Mouse (Mus musculus) midbrain, embryonic 14.5 days (tissue): ENCODE data around the gene Smim14. TPM values are rescaled to one million over a fixed set of nuclear protein-coding genes. Genes with fewer than 3 reads are reported as not detected.

Experiments used
- polyA plus RNA-seq: library from polyadenylated mRNA; unstranded; fragments of >200 nt; fragmentation: Nextera tagmentation; extraction: Ambion mirVana; gene quantifications from 2 replicates; pipeline ENCODE4 v1.2.1, GENCODE M21; 2014

Smim14 gene
- polyA plus RNA-seq, 1 experiment from 2014 or later, result 196 TPM

Other genes starting within 250 kb of the Smim14 start
- gene Rfc1, start 201.5 kb downstream of the Smim14 start, polyA plus RNA-seq, result 23.3 and 34.8 TPM in 2 replicates
- gene Klb, start 188.9 kb downstream of the Smim14 start, polyA plus RNA-seq, result 0.12 TPM in 2 replicates
- gene Rpl9, start 145.7 kb downstream of the Smim14 start, polyA plus RNA-seq, result 669 and 719 TPM in 2 replicates
- gene Lias, start 145.7 kb downstream of the Smim14 start, polyA plus RNA-seq, result 61.7 and 66.2 TPM in 2 replicates
- 37.0 and 46.0 TPM in 2 replicates for gene Ugdh, start 101.2 kb downstream of the Smim14 start, polyA plus RNA-seq
- 3.0 TPM in 1 of 2 replicates, not detected in the other for gene Gm43552, start 44.4 kb downstream of the Smim14 start, polyA plus RNA-seq
- gene Ube2k, start within 50 bp of the Smim14 start, polyA plus RNA-seq, result 155 and 182 TPM in 2 replicates
- 49.7 and 78.4 TPM in 2 replicates for gene Pds5a, start 161.1 kb upstream of the Smim14 start, polyA plus RNA-seq
- 26.1 and 32.6 TPM in 2 replicates for gene N4bp2, start 226.3 kb upstream of the Smim14 start, polyA plus RNA-seq